Mouse (Mus musculus) heart, postnatal 0 days (tissue): ENCODE measurements around the gene Wwc1.

Experiments
- CTCF ChIP-seq: IDR thresholded peaks from 2 replicates; pipeline ENCODE4 v1.5.1; 2016; ENCODE audit warnings: antibody characterized with exemption, control low read depth, low read depth
- EP300 ChIP-seq: IDR thresholded peaks from 2 replicates; pipeline ENCODE4 v1.6.1; 2016; ENCODE audit warnings: antibody characterized with exemption, low read depth

- TF ChIP-seq CTCF (no peak), EP300 (no peak)
Observed at GRCm38 (mm10) chr11:36000585-36001281, 20.4 kb upstream of the Wwc1 start.
